Mouse (Mus musculus) stomach, postnatal 0 days (tissue): Measurements from ENCODE around the gene Gnai1. TPM values are rescaled to one million over a fixed set of nuclear protein-coding genes. Genes with fewer than 3 reads are reported as not detected.

Source experiments
- ATAC-seq: fragments of 200-750 bp; cut with Nextera tagmentation; 2 replicates; pipeline ENCODE4 v1.8.0; 2017; ENCODE audit not compliant: low FRiP score, low TSS enrichment
- DNase-seq: peaks from one replicate; pipeline ENCODE4 v3.0.0-alpha.2; 2016; ENCODE audit warnings: low spot score
- H3K27ac ChIP-seq: fragments of 300-500 bp; sonication (generic); replicated peaks from 2 replicates; pipeline ENCODE4 v1.5.1; 2014; ENCODE audit warnings: mild to moderate bottlenecking, control low read depth
- H3K27me3 ChIP-seq: fragments of 300-500 bp; sonication (generic); 2 replicates; pipeline ENCODE4 v1.6.1; 2014; ENCODE audit warnings: low read length; ENCODE audit not compliant: control insufficient read depth, insufficient read depth
- H3K36me3 ChIP-seq: fragments of 300-500 bp; sonication (generic); 2 replicates; pipeline ENCODE4 v1.6.1; 2014; ENCODE audit warnings: low read length, mixed read lengths; ENCODE audit not compliant: control insufficient read depth, insufficient read depth
- H3K4me1 ChIP-seq: fragments of 300-500 bp; sonication (generic); replicated peaks from 2 replicates; pipeline ENCODE4 v1.6.1; 2014; ENCODE audit warnings: antibody characterized with exemption; ENCODE audit not compliant: control insufficient read depth, insufficient read depth
- H3K4me2 ChIP-seq: fragments of 300-500 bp; sonication (generic); replicated peaks from 2 replicates; pipeline ENCODE4 v1.6.1; 2014; ENCODE audit warnings: low read depth, mild to moderate bottlenecking, control low read depth, moderate library complexity
- H3K4me3 ChIP-seq: fragments of 300-500 bp; sonication (generic); 2 replicates; pipeline ENCODE4 v1.5.1; 2014; ENCODE audit warnings: low read depth, low read length, control low read depth
- H3K9ac ChIP-seq: fragments of 300-500 bp; sonication (generic); 2 replicates; pipeline ENCODE4 v1.6.1; 2014; ENCODE audit warnings: mild to moderate bottlenecking, low read length, control low read depth, mixed read lengths
- H3K9me3 ChIP-seq: fragments of 300-500 bp; sonication (generic); 2 replicates; pipeline ENCODE4 v1.6.1; 2016; ENCODE audit warnings: low read length; ENCODE audit not compliant: control insufficient read depth
- CTCF ChIP-seq: IDR thresholded peaks from 2 replicates; pipeline ENCODE4 v1.5.1; 2016; ENCODE audit warnings: antibody characterized with exemption, low read depth, mild to moderate bottlenecking, moderate library complexity
- EP300 ChIP-seq: optimal IDR thresholded peaks from 2 replicates; pipeline ENCODE3; 2016; ENCODE audit warnings: antibody characterized with exemption
- WGBS: fragments of 180-500 bp; shearing (Covaris S2); extraction: QIAGEN DNeasy Blood & Tissue Kit; methylation state at CpG from one replicate; pipeline ENCODE4 v1.1.7; 2014; 5-methylcytosine and 5-hydroxymethylcytosine counted together
- polyA plus RNA-seq: library from polyadenylated mRNA; unstranded; fragments of >200 nt; fragmentation: Nextera tagmentation; extraction: Ambion mirVana; gene quantifications from 2 replicates; pipeline ENCODE4 v1.2.1, GENCODE M21; 2015

Gene Gnai1
- polyA plus RNA-seq, 1 experiment from 2014 or later: 19.1 TPM

GRCm38 (mm10) chr5:18228866-18229265, 131.3 kb downstream of the Gnai1 start:
- H3K27me3 ChIP-seq: no peaks in the 10 kb centered on the region
- DNase-seq: no peak
- 61% methylated on average over 7 of the region's 7 CpGs for WGBS
- ATAC-seq: no peak
- no peaks in the 10 kb centered on the region for H3K36me3 ChIP-seq
- no peak overlapping the region for H3K4me2 ChIP-seq
- H3K9ac ChIP-seq: no peak overlapping the region
- no peaks in the 10 kb centered on the region for H3K9me3 ChIP-seq
- no peak overlapping the region for H3K27ac ChIP-seq
- no peak overlapping the region for H3K4me3 ChIP-seq
- TF ChIP-seq CTCF (no peak), EP300 (no peak)
- H3K4me1 ChIP-seq: no peaks in the 10 kb centered on the region

- ATAC-seq (no peak), DNase-seq (no peak)
- no peak overlapping the region for H3K27ac ChIP-seq
- no peak overlapping the region for H3K4me2 ChIP-seq
- WGBS: 50% methylated on average over 1 of the region's 1 CpGs
- H3K9me3 ChIP-seq: no peaks in the 10 kb centered on the region
- no peak overlapping the region for H3K9ac ChIP-seq
- TF ChIP-seq CTCF (no peak), EP300 (no peak)
- H3K27me3 ChIP-seq: no peaks in the 10 kb centered on the region
- no peaks in the 10 kb centered on the region for H3K36me3 ChIP-seq
- H3K4me3 ChIP-seq: no peak overlapping the region
- H3K4me1 ChIP-seq: no peaks in the 10 kb centered on the region
Observed at GRCm38 (mm10) chr5:18220873-18221272, 139.3 kb downstream of the Gnai1 start.

- no peak overlapping the region for H3K4me2 ChIP-seq
- H3K36me3 ChIP-seq: no peaks in the 10 kb centered on the region
- H3K27me3 ChIP-seq: no peaks in the 10 kb centered on the region
- H3K9ac ChIP-seq: no peak overlapping the region
- DNase-seq (no peak), ATAC-seq (no peak)
- TF ChIP-seq CTCF (no peak), EP300 (no peak)
- H3K4me3 ChIP-seq: no peak overlapping the region
- no peak overlapping the region for H3K27ac ChIP-seq
- H3K4me1 ChIP-seq: no peaks in the 10 kb centered on the region
- H3K9me3 ChIP-seq: no peaks in the 10 kb centered on the region
- WGBS: 53% methylated on average over 2 of the region's 2 CpGs
Observed at GRCm38 (mm10) chr5:18218292-18218691, 141.9 kb downstream of the Gnai1 start.

- Histone ChIP-seq H3K27ac (no peak overlapping the region), H3K4me3 (no peak overlapping the region), H3K36me3 (no peaks in the 10 kb centered on the region), H3K9me3 (no peaks in the 10 kb centered on the region), H3K9ac (no peak overlapping the region), H3K27me3 (no peaks in the 10 kb centered on the region), H3K4me2 (no peak overlapping the region), H3K4me1 (no peaks in the 10 kb centered on the region)
- DNase-seq (no peak), ATAC-seq (no peak)
- TF ChIP-seq EP300: no peak
- TF ChIP-seq CTCF: no peak
Observed at GRCm38 (mm10) chr5:18217856-18218255, 142.3 kb downstream of the Gnai1 start.
